Mouse (Mus musculus) embryonic facial prominence, embryonic 14.5 days (tissue): ENCODE results near the gene Ltbp4. TPM values are rescaled to one million over a fixed set of nuclear protein-coding genes. Genes with fewer than 3 reads are reported as not detected.
A peak's percentile ranks its signal among the peaks of the same experiment; 100 is the strongest.

Experiments used
- ATAC-seq: fragments of 200-750 bp; cut with Nextera tagmentation; 2 replicates; pipeline ENCODE4 v1.8.0; 2017; ENCODE audit warnings: low read depth, moderate number of reproducible peaks, moderate TSS enrichment
- DNase-seq: peaks from one replicate; pipeline ENCODE4 v3.0.0-alpha.2; 2015; ENCODE audit warnings: low spot score
- H3K27ac ChIP-seq: fragments of 300-500 bp; sonication (generic); replicated peaks from 2 replicates; pipeline ENCODE4 v1.5.1; 2014; ENCODE audit warnings: low read depth, mild to moderate bottlenecking, low read length, moderate library complexity
- H3K27me3 ChIP-seq: fragments of 300-500 bp; sonication (generic); replicated peaks from 2 replicates; pipeline ENCODE4 v1.6.1; 2014; ENCODE audit warnings: low read length; ENCODE audit not compliant: control insufficient read depth, insufficient read depth
- H3K36me3 ChIP-seq: fragments of 300-500 bp; sonication (generic); 2 replicates; pipeline ENCODE4 v1.6.1; 2014; ENCODE audit warnings: low read length, mixed read lengths; ENCODE audit not compliant: control insufficient read depth, insufficient read depth
- H3K4me1 ChIP-seq: fragments of 300-500 bp; sonication (generic); 2 replicates; pipeline ENCODE4 v1.6.1; 2014; ENCODE audit warnings: antibody characterized with exemption, low read length; ENCODE audit not compliant: control insufficient read depth, insufficient read depth
- H3K4me2 ChIP-seq: fragments of 300-500 bp; sonication (generic); 2 replicates; pipeline ENCODE4 v1.6.1; 2014; ENCODE audit warnings: low read depth, mild to moderate bottlenecking, low read length, moderate library complexity, mixed read lengths
- H3K4me3 ChIP-seq: fragments of 300-500 bp; sonication (generic); 2 replicates; pipeline ENCODE4 v1.5.1; 2014; ENCODE audit warnings: low read depth, mild to moderate bottlenecking, low read length
- H3K9ac ChIP-seq: fragments of 300-500 bp; sonication (generic); 2 replicates; pipeline ENCODE4 v1.6.1; 2014; ENCODE audit warnings: low read depth, mild to moderate bottlenecking, low read length, moderate library complexity, mixed read lengths
- H3K9me3 ChIP-seq: fragments of 300-500 bp; sonication (generic); 2 replicates; pipeline ENCODE4 v1.6.1; 2016; ENCODE audit warnings: low read length; ENCODE audit not compliant: control insufficient read depth
- WGBS: fragments of 180-500 bp; shearing (Covaris S2); extraction: QIAGEN DNeasy Blood & Tissue Kit; methylation state at CpG from one replicate; pipeline ENCODE4 v1.1.7; 2014; 5-methylcytosine and 5-hydroxymethylcytosine counted together
- polyA plus RNA-seq: library from polyadenylated mRNA; unstranded; fragments of >200 nt; fragmentation: Nextera tagmentation; extraction: Ambion mirVana; gene quantifications from 2 replicates; pipeline ENCODE4 v1.2.1, GENCODE M21; 2014

The Ltbp4 gene
- polyA plus RNA-seq, 1 experiment from 2014 or later = 74.2 TPM

DNA sequence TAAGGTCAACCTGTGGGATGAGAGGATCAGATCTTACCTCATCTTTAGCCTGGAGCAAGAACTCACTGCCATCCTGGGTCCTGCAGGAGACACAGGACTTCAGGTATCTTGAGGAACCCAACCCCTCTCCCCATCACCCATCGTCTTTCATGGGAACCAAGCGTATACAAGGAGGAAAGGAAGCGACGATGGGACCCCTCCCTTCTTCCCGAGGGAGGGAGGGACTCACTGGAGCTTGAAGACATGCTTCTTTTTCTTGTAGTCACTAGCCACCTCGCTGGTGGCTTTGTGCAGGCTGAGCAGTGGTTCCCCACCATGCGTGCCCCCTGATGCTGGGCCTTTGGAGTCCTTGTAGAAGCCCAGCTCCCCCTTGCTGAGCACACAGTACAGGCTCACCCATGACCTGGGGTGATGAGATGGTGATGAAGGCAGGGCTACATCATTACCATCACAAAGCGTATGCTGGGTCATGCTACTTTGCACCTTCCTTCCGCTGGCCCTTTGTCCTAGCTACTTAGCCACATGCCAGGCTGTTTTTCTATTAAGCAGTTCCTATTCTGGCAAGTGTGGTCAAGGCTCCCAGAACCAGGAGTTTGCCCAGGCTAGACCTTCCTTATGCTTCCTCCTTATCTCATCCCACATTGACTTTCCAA is 22.3 kb upstream of the Ltbp4 start:
- Histone ChIP-seq H3K36me3 (no peaks in the 10 kb centered on the region), H3K27me3 (peaks cover 40% of the 10 kb centered on the region), H3K4me2 (no peak overlapping the region), H3K4me1 (peaks cover 13% of the 10 kb centered on the region), H3K9me3 (no peaks in the 10 kb centered on the region), H3K27ac (no peak overlapping the region), H3K9ac (no peak overlapping the region), H3K4me3 (no peak overlapping the region)
- 89% methylated on average over 9 of the region's 9 CpGs for WGBS
- ATAC-seq (no peak), DNase-seq (no peak)

DNA sequence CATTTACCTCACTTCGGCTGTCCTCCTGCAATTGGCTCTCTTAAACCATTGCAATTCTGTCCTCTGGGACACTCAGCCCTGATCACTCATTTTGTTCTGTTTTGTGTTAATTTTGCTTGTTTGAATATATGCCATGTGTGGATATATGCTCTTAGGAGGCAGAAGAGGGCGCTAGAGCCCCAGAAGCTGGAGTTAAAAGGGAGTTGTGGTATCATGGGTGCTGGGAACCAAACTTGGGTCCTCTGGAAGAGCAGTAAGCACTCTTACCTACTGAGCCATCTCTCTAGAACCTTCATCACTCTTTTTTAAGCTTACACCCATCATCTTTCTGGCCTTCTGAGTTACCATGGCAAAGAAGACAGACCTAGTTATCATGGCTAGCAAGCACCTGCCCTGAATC is 21.7 kb upstream of the Ltbp4 start:
- 61% methylated on average over 2 of the region's 2 CpGs for WGBS
- DNase-seq = no peak
- Histone ChIP-seq H3K4me3 (no peak overlapping the region), H3K36me3 (no peaks in the 10 kb centered on the region), H3K27me3 (peaks cover 33% of the 10 kb centered on the region), H3K27ac (no peak overlapping the region), H3K4me1 (peaks cover 15% of the 10 kb centered on the region), H3K9me3 (no peaks in the 10 kb centered on the region), H3K4me2 (no peak overlapping the region), H3K9ac (no peak overlapping the region)
- ATAC-seq = no peak

DNA sequence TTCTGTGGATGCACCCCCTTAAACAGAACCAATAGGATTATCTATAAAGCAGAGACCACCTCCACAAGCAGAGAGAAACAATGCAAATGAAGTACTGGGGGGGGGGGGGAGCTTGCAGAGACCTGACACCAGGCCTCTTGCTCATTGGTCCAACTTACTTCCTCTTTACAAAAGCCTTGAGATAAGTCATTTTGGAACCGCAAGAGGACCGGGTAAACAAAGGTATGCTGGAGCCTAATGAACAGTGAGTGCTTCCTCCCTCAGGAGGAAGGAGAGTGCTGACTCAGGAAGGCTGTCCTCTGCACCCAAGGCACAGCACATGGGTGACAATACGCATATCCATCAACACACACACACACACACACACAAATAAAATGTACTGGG is 20.1 kb upstream of the Ltbp4 start:
- Histone ChIP-seq H3K4me2 (peak overlapping the region; percentile 84; the same call in 1 of the 2 replicates), H3K27me3 (peaks cover 18% of the 10 kb centered on the region), H3K4me3 (0 out of 2 replicates have a peak overlapping the region, but pooled peaks have one; percentile 56), H3K27ac (no peak overlapping the region), H3K36me3 (peaks cover 6% of the 10 kb centered on the region; the same call in 1 of the 2 replicates), H3K9me3 (no peaks in the 10 kb centered on the region), H3K4me1 (peaks cover 15% of the 10 kb centered on the region), H3K9ac (no peak overlapping the region)
- 25% methylated on average over 3 of the region's 3 CpGs for WGBS
- ATAC-seq (no peak), DNase-seq (no peak)

DNA sequence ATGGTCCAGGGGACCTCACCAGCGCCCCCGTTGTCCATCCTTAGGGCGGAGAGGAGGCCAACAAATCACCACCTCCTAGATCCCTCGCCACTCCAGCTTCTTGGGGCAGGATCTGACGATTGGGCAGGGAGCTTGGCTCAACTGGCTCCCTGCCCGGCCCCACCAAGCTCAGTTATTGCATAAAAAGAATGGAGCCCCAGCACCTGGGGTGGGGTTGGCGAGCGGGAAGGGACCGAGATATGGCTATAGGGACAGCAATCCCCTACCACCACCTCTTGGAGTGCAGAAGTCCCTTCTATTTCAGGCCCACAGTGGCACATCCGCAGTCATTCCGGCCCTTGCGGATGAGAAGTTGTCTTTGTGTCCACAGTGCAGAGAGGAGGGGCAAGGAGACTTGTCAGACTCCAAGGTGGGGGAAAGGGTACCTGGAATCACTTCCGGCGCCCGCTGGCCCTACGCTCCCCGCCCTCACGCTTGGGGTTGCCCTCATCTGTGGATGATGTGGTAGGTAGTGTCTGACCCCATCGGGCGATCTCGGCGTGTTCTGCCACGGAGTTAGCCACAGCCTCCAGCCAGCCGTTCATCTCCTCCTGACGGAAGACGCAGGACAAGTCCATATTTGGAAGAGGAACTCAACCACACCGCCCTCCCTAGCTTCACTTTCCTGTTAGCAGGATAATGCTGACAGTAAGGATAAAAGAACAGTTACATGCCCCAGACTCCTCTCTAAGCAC is 19.5 kb upstream of the Ltbp4 start, which contains the start of gene Gm20479:
Gm20479 (minus strand) TSS at position 559 of the 734 bp plus-strand sequence.
- peak within 1 kb of the TSS; percentile 84 for H3K4me2 ChIP-seq
- no peaks in the 10 kb centered on the region for H3K9me3 ChIP-seq
- no peak for ATAC-seq
- 0 out of 2 replicates have a peak within 1 kb of the TSS, but pooled peaks have one; percentile 9 for H3K9ac ChIP-seq
- peak within 1 kb of the TSS; percentile 56 for H3K4me3 ChIP-seq
- 4% methylated on average over 27 of the region's 27 CpGs for whole genome bisulfite sequencing
- DNase-seq = no peak
- H3K36me3 ChIP-seq = peaks cover 12% of the 10 kb centered on the region; the same call in 1 of the 2 replicates
- peaks cover 14% of the 10 kb centered on the region for H3K27me3 ChIP-seq
- peaks cover 15% of the 10 kb centered on the region for H3K4me1 ChIP-seq
- H3K27ac ChIP-seq = 0 out of 2 replicates have a peak within 1 kb of the TSS, but pooled peaks have one; percentile 40

DNA sequence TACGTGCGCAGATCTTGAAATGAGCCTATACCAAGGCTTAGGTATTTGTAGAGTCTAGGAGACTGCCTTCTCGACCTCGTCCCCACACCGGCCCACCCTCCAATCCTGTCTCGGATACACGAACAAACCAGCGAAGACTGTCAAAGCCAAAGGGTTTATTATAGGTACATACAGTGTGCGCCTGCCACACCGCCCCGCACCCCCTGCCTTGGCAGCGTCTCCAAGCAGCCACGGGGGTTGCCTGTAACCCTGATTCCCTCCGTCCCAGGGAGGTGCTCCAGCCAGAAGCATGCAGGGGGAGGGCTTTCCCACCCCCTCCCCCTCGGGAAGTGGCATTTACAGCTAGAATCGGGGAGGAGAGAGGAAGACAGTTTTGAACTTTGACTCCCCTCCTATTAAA is 18.8 kb upstream of the Ltbp4 start:
- H3K4me1 ChIP-seq = peaks cover 15% of the 10 kb centered on the region
- H3K9ac ChIP-seq = 0 out of 2 replicates have a peak overlapping the region, but pooled peaks have one; percentile 9
- DNase-seq (no peak), ATAC-seq (peak; percentile 13)
- peak overlapping the region; percentile 56 for H3K4me3 ChIP-seq
- H3K4me2 ChIP-seq = peak overlapping the region; percentile 84
- 0 out of 2 replicates have a peak overlapping the region, but pooled peaks have one; percentile 25 for H3K27ac ChIP-seq
- WGBS = 2% methylated on average over 16 of the region's 16 CpGs
- H3K27me3 ChIP-seq = peaks cover 14% of the 10 kb centered on the region; the same call in 1 of the 2 replicates
- no peaks in the 10 kb centered on the region for H3K9me3 ChIP-seq
- H3K36me3 ChIP-seq = peaks cover 19% of the 10 kb centered on the region; the same call in 1 of the 2 replicates

- H3K4me3 ChIP-seq = peak within 1 kb of the TSS; percentile 56
- peak within 1 kb of the TSS; percentile 40; the same call in 1 of the 2 replicates for H3K27ac ChIP-seq
- H3K4me1 ChIP-seq = peaks cover 15% of the 10 kb centered on the region
- peaks cover 14% of the 10 kb centered on the region; the same call in 1 of the 2 replicates for H3K27me3 ChIP-seq
- H3K4me2 ChIP-seq = peak within 1 kb of the TSS; percentile 84
- 2% methylated on average over 31 of the region's 34 CpGs for WGBS
- H3K36me3 ChIP-seq = peaks cover 19% of the 10 kb centered on the region; the same call in 1 of the 2 replicates
- DNase-seq (peak; percentile 97), ATAC-seq (peak; percentile 96)
- no peaks in the 10 kb centered on the region for H3K9me3 ChIP-seq
- H3K9ac ChIP-seq = peak within 1 kb of the TSS; percentile 72
Measured at GRCm38 (mm10) chr7:27355745-27356240, 18.3 kb upstream of the Ltbp4 start, which contains the start of gene Shkbp1. Gene Shkbp1, minus strand, starts transcription at chr7:27356019.

DNA sequence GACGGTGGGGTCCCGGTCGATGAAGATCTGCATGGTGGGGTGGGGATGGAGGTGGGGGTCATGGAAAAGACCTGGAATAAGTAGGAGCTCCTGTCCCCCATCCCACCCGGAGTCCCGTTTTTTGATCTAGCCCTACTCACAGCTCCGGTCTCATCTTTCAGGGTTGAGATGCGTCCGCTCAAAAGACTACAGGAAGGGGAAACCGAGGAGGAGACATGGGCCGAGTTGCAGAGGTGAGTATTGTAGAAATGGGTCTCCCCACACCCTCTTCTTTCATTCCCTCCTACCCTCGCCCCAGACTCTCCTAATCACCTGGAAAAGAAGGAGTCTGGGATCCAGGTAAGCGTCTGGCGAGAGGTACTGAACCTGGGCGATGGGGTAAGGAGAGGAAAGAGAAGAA is 17.8 kb upstream of the Ltbp4 start:
- 7% methylated on average over 14 of the region's 14 CpGs for WGBS
- Histone ChIP-seq H3K36me3 (peaks cover 23% of the 10 kb centered on the region), H3K27me3 (peaks cover 14% of the 10 kb centered on the region; the same call in 1 of the 2 replicates), H3K9me3 (no peaks in the 10 kb centered on the region), H3K9ac (peak overlapping the region; percentile 72), H3K4me3 (peak overlapping the region; percentile 56), H3K4me1 (peaks cover 15% of the 10 kb centered on the region), H3K27ac (peak overlapping the region; percentile 33; the same call in 1 of the 2 replicates), H3K4me2 (peak overlapping the region; percentile 84)
- ATAC-seq (no peak), DNase-seq (no peak)

DNA sequence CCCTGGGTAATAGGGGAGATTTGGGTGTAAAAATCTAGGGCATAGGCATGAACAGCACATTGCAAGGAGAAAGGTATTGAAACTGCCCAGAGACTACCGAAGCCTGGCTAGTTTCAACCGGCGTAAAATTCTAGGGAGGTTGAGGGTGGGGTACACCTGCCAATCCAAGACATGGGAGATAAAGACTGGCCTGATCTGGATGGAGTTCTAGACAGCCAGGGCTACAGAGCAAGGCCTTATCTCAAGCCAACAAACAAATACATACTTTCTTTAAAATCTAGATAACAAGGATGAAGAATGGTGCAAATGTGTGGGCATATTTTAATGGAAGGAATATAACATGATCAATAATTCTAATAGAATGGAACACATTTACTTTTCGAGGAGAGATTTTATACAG is 17.3 kb upstream of the Ltbp4 start:
- Histone ChIP-seq H3K9me3 (no peaks in the 10 kb centered on the region), H3K4me3 (peak overlapping the region; percentile 56), H3K27me3 (peaks cover 14% of the 10 kb centered on the region; the same call in 1 of the 2 replicates), H3K4me2 (peak overlapping the region; percentile 84), H3K9ac (peak overlapping the region; percentile 72; the same call in 1 of the 2 replicates), H3K4me1 (peaks cover 15% of the 10 kb centered on the region), H3K27ac (no peak overlapping the region), H3K36me3 (peaks cover 26% of the 10 kb centered on the region)
- WGBS = 46% methylated on average over 4 of the region's 4 CpGs
- ATAC-seq (no peak), DNase-seq (no peak)
